Mouse (Mus musculus): Measurements from ENCODE around the gene Pxn. TPM values are rescaled to one million over a fixed set of nuclear protein-coding genes. Genes with fewer than 3 reads are reported as not detected.

The Pxn gene
- polyA plus RNA-seq (2015; fragmentation: Illumina TruSeq; extraction: RNeasy Lipid Tissue Mini Kit (QIAGEN cat#74804); ENCODE audit: insufficient read depth, low replicate concordance): 42.2 TPM

GRCm38 (mm10) chr5:115506454-115507201 lies at the start of gene Pxn:
Gene Pxn (plus strand): TSS chr5:115506676.

GRCm38 (mm10) chr5:115465642-115466420 lies 40.6 kb upstream of the Pxn start, which contains the start of gene Pla2g1b:
Gene Pla2g1b (plus strand): TSS chr5:115466262.

GRCm38 (mm10) chr5:115483947-115484920 lies 22.2 kb upstream of the Pxn start, which contains the start of gene Sirt4:
Gene Sirt4 (minus strand): TSS chr5:115484725.

GRCm38 (mm10) chr5:115559237-115560101 lies 53.0 kb downstream of the Pxn start, which contains the start of gene Rplp0:
Gene Rplp0 (plus strand): TSS chr5:115559467.

GRCm38 (mm10) chr5:115564737-115565393 lies 58.4 kb downstream of the Pxn start, which contains the start of gene Gcn1l1:
Gene Gcn1l1 (plus strand): TSS chr5:115565254.

Other genes with a start within 250 kb of the Pxn start
- gene Rnf10, start 233.8 kb upstream of the Pxn start, polyA plus RNA-seq (2015; fragmentation: Illumina TruSeq; extraction: RNeasy Lipid Tissue Mini Kit (QIAGEN cat#74804); ENCODE audit: insufficient read depth, low replicate concordance): 126 TPM
- 24.9 TPM for gene Coq5, start 227.0 kb upstream of the Pxn start, polyA plus RNA-seq (2015; fragmentation: Illumina TruSeq; extraction: RNeasy Lipid Tissue Mini Kit (QIAGEN cat#74804); ENCODE audit: insufficient read depth, low replicate concordance)
- 507 TPM for gene Dynll1, start 205.7 kb upstream of the Pxn start, polyA plus RNA-seq (2015; fragmentation: Illumina TruSeq; extraction: RNeasy Lipid Tissue Mini Kit (QIAGEN cat#74804); ENCODE audit: insufficient read depth, low replicate concordance)
- 58.6 TPM for gene Srsf9, start 179.5 kb upstream of the Pxn start, polyA plus RNA-seq (2015; fragmentation: Illumina TruSeq; extraction: RNeasy Lipid Tissue Mini Kit (QIAGEN cat#74804); ENCODE audit: insufficient read depth, low replicate concordance)
- 19.0 TPM for gene Gatc, start 165.5 kb upstream of the Pxn start, polyA plus RNA-seq (2015; fragmentation: Illumina TruSeq; extraction: RNeasy Lipid Tissue Mini Kit (QIAGEN cat#74804); ENCODE audit: insufficient read depth, low replicate concordance)
- 35.2 TPM for gene Triap1, start 165.5 kb upstream of the Pxn start, polyA plus RNA-seq (2015; fragmentation: Illumina TruSeq; extraction: RNeasy Lipid Tissue Mini Kit (QIAGEN cat#74804); ENCODE audit: insufficient read depth, low replicate concordance)
- 153 TPM for gene Cox6a1, start 157.7 kb upstream of the Pxn start, polyA plus RNA-seq (2015; fragmentation: Illumina TruSeq; extraction: RNeasy Lipid Tissue Mini Kit (QIAGEN cat#74804); ENCODE audit: insufficient read depth, low replicate concordance)
- gene Msi1, start 77.1 kb upstream of the Pxn start, polyA plus RNA-seq (2015; fragmentation: Illumina TruSeq; extraction: RNeasy Lipid Tissue Mini Kit (QIAGEN cat#74804); ENCODE audit: insufficient read depth, low replicate concordance): 0.22 TPM
- 0.55 TPM for gene Pla2g1b, start 40.4 kb upstream of the Pxn start, polyA plus RNA-seq (2015; fragmentation: Illumina TruSeq; extraction: RNeasy Lipid Tissue Mini Kit (QIAGEN cat#74804); ENCODE audit: insufficient read depth, low replicate concordance)
- 17.1 TPM for gene Sirt4, start 22.0 kb upstream of the Pxn start, polyA plus RNA-seq (2015; fragmentation: Illumina TruSeq; extraction: RNeasy Lipid Tissue Mini Kit (QIAGEN cat#74804); ENCODE audit: insufficient read depth, low replicate concordance)
- gene Rplp0, start 52.8 kb downstream of the Pxn start, polyA plus RNA-seq (2015; fragmentation: Illumina TruSeq; extraction: RNeasy Lipid Tissue Mini Kit (QIAGEN cat#74804); ENCODE audit: insufficient read depth, low replicate concordance): 925 TPM
- 13.0 TPM for gene Gcn1l1, start 58.6 kb downstream of the Pxn start, polyA plus RNA-seq (2015; fragmentation: Illumina TruSeq; extraction: RNeasy Lipid Tissue Mini Kit (QIAGEN cat#74804); ENCODE audit: insufficient read depth, low replicate concordance)
- 49.0 TPM for gene Rab35, start 125.2 kb downstream of the Pxn start, polyA plus RNA-seq (2015; fragmentation: Illumina TruSeq; extraction: RNeasy Lipid Tissue Mini Kit (QIAGEN cat#74804); ENCODE audit: insufficient read depth, low replicate concordance)
- 6.4 TPM for gene Bicdl1, start 224.9 kb downstream of the Pxn start, polyA plus RNA-seq (2015; fragmentation: Illumina TruSeq; extraction: RNeasy Lipid Tissue Mini Kit (QIAGEN cat#74804); ENCODE audit: insufficient read depth, low replicate concordance)